Mouse (Mus musculus): ENCODE data around the gene Pik3c2g.
A peak's percentile ranks its signal among the peaks of the same experiment; 100 is the strongest.

The Pik3c2g gene

GRCm38 (mm10) chr6:139586892-139587291, at the start of gene Pik3c2g:
Gene Pik3c2g (plus strand): TSS chr6:139587221.
- no peak for DNase-seq (ENCODE audit: low spot score in 2 of 2)

DNA sequence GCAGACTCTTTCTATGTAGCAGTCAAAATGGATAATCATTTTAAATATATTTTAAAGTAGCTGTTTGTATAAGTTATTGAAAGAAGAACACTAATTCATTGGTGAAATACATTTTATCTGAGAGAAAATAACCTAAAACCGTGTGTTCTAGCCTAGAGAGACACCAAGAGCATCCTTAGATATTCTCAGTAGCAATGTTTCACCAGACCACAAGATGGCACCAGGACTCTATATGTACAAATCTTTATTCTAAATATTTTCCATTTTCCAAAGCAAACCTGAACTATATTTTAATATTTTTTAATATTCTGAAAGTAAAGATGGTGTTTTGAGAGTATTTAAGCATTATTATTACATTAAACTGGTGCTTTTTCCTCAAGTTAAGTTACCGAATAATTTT, 48.6 kb upstream of the Pik3c2g start:
- no peak for DNase-seq (ENCODE audit: low spot score in 2 of 2)

DNA sequence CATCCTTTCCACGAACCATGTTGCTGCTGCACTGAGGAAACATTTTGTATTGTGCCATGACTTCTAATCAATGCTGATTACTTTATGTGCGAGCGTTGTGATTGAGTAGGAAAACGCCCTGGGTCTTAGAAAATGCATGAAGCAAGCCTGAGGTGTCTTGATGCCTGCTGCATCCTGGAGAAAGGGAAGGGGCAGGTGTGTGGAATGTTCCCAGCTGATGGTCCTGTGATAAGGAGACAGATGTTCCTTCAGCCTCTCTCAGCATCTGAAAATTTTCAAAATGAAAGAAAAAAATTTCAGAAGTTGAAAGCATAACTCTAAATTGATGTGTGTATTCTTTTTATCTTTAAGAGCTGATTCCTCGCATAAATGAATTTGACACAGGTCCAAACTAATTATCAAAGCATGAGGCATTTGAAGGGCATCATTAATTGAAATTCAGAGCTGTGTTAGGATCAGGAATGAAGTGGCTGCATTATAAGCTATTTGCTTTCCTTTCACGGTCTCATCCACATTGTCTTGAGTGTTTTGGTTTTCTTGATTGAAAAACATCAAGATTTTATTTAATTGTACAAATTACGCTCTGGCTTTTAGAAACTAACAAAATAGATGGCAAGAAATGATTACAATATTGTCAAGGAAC, 31.4 kb upstream of the Pik3c2g start:
- no peak for DNase-seq (ENCODE audit: low spot score in 2 of 2)

- no peak for DNase-seq (ENCODE audit: low spot score in 2 of 2)
Observed at GRCm38 (mm10) chr6:139569211-139569610, 17.8 kb upstream of the Pik3c2g start.

DNA sequence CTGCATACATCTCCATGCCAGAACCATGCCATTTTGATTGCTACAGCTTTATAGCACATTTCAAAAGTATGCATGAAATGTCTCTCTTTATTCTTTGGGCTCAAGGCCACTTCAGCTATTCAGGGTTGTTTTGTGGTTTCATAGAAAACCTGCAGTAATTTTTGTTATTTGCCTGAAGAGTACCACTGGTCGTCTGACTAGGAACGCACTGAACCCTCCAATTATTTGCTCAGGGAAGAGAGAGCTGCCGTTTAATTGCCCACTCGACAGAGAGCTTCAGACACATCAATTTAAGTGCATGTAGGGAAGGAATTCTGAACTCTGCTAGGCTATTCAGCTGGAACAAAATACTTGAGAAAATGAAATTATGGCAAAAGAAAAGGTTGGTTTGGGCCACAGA, 11.2 kb upstream of the Pik3c2g start:
- DNase-seq (ENCODE audit: low spot score in 2 of 2) = no peak

GRCm38 (mm10) chr6:139576261-139577014, 10.6 kb upstream of the Pik3c2g start:
- DNase-seq (ENCODE audit: low spot score in 2 of 2) = no peak

GRCm38 (mm10) chr6:139577026-139577861, 9.8 kb upstream of the Pik3c2g start:
- DNase-seq (ENCODE audit: low spot score in 2 of 2) = no peak

- no peak for DNase-seq (ENCODE audit: low spot score in 2 of 2)
Observed at GRCm38 (mm10) chr6:139587478-139587877, 457 bp downstream of the Pik3c2g start.

GRCm38 (mm10) chr6:139588409-139588808, 1.4 kb downstream of the Pik3c2g start:
- no peak for DNase-seq (ENCODE audit: low spot score in 2 of 2)

GRCm38 (mm10) chr6:139589291-139589690, 2.3 kb downstream of the Pik3c2g start:
- DNase-seq (ENCODE audit: low spot score in 2 of 2) = peak; percentile 20 to 29

GRCm38 (mm10) chr6:139589854-139590253, 2.8 kb downstream of the Pik3c2g start:
- no peak for DNase-seq (ENCODE audit: low spot score in 2 of 2)

GRCm38 (mm10) chr6:139592081-139592480, 5.1 kb downstream of the Pik3c2g start:
- no peak for DNase-seq (ENCODE audit: low spot score in 2 of 2)

- DNase-seq (ENCODE audit: low spot score in 2 of 2) = no peak
Observed at GRCm38 (mm10) chr6:139596433-139596832, 9.4 kb downstream of the Pik3c2g start.

DNA sequence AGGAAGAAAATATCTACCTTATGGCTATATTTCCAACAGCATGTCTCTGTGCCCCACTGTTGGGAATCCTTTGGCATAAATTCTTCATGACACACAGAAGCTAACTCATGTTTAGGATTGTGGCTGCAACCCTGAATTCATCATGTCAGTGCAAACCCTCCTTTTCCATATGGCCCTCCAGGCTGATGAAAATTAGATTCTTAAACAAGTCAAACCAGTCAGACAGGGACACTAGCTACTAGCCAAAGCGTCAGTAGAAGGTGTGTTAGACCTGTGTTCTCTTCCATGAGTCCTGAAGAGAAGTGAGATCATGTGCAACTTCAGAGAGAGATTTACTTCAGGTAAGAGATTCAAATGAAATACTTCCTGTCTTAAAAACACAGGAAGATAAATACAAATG, 12.2 kb downstream of the Pik3c2g start:
- DNase-seq (ENCODE audit: low spot score in 2 of 2) = no peak

DNA sequence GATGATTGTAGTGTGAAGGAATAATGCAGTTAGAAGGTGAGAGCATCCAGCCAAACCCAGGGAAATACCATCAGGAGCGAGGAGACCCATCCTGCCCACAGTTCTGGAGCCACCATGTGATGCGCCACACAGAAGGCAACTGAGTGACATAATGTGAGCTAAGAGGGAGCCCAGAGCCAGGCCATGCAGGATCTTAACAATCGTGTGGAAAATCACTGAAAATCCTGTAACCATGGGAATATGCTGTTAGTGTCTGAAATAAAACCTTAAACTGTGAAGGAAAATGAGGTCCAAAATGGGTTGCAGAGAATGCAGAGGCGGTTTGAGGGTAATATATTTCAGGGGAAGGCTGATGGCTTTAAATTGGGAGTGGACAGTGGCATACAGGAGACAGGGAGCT, 31.8 kb downstream of the Pik3c2g start:
- no peak for DNase-seq (ENCODE audit: low spot score in 2 of 2)

- DNase-seq (ENCODE audit: low spot score in 2 of 2) = no peak
Observed at GRCm38 (mm10) chr6:139624756-139625155, 37.7 kb downstream of the Pik3c2g start.

DNA sequence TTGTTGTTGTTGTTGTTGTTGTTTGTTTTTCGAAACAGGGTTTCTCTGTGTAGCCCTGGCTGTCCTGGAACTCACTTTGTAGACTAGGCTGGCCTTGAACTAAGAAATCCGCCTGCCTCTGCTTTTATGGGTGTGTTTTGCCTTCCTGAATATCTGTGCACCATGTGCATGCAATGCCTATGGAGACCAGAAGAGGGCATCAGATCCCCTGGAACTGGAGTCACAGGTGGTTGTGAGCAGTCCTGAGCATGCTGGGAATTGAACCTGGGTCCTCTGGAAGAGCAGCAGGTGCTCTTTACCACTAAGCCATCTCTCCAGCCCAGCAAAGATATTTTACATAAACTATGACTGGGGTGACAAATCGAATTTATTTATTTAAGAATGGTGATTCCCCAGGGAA, 47.5 kb downstream of the Pik3c2g start:
- DNase-seq (ENCODE audit: low spot score in 2 of 2) = no peak

DNA sequence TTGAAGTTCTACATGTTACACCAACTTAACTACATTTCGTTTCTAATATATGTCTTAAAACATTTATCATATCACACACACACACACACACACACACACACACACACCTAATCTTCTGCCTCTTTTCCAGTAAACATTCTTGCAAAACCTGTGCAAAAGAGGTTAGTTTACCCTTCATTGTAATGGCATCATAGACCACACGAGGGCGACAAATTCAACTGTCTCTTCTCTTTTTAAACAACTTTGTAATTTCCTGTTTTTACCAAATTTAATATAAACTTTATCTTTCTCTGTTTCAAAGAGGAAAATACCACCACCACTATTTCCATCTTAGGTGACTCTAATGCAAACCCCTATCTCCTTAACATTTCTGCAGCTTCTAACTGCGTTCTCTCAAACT, 68.4 kb downstream of the Pik3c2g start:
- peak in 1 of 2 experiments; percentile 1 for DNase-seq (ENCODE audit: low spot score in 2 of 2)

- no peak for DNase-seq (ENCODE audit: low spot score in 2 of 2)
Observed at GRCm38 (mm10) chr6:139662462-139662861, 75.4 kb downstream of the Pik3c2g start.

GRCm38 (mm10) chr6:139718416-139718984, 131.5 kb downstream of the Pik3c2g start:
- no peak for DNase-seq (ENCODE audit: low spot score in 2 of 2)

- DNase-seq (ENCODE audit: low spot score in 2 of 2) = no peak
Observed at GRCm38 (mm10) chr6:139719639-139720221, 132.7 kb downstream of the Pik3c2g start.

All from urinary bladder, postnatal 36 days (tissue).